Mouse (Mus musculus): Measurements from ENCODE around the gene Trim46.
A peak's percentile ranks its signal among the peaks of the same experiment; 100 is the strongest.

Gene Trim46

DNA sequence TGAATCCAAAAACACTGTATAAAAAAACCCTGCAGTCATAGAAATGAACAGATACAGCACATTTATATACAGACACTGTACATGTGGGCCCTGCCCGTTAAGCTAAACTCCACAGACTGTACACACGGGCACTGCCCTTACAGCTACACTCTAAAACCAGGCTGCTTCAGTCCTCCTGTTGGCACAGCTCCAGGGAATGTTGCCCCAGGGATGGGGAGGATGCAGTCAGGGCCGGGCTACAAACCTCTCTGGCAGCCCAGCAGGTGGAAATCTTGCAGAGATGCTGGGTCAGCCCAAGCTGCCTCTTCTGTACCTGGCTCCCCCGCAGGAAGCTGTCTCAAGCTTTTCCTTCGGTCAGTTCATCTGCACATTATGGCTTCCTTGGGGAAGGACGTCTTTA, 25.7 kb upstream of the Trim46 start:
- no peak for DNase-seq (ENCODE audit: extremely low spot score, low spot score)

DNA sequence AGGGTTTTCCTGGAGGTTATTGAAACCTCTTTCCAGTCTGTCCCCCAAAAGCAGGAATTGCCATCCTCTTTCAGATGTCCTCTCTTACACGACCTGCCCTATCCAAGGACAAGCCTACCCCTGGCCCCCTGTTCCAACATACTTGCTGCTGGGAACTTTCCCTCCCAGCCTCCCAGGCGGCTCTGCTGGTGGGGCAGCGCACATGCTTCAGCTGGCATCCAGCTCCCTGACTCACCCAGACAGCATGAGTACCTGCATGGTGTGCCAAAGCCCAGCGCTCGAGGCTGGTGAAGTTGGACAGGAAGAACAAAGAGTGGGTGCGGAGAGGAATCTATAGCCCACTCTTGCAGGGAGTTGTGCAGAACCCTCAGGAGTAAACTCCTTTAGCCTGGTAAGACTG, 24.8 kb upstream of the Trim46 start:
- no peak for DNase-seq (ENCODE audit: extremely low spot score, low spot score)

DNA sequence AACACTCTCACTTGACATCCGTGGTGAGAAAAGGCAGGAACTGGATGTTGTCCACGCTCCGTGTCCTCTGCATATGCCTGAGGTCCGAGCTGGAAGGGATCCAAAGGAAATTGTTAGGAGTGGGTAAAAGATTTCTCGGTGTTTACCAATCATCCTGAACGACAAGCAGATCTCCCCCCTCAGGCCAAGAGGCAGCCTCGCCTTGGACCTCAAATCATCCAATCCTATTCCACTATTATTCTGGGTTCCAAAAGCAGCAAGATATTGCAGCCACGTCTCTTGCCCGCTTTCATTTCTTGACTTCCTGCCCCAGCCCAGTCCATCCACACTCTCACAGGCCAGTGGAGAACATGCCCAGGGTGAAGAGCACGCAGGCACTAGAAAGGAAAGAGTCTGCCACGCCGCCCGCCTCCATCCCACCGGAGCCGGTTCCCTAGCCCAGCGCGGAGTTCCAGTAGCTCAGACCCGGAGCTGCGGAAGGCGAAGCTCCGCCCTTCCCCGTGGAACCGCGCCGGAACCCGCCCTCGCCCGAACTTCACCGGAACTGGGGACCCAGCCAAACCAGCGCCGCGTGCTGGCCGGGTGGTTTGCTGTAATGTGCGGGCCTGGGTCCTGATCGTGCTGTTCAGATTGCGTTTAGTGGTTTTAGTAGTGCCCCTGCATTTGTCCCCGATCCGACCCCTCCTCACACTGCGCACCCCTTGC, 24.1 kb upstream of the Trim46 start, which contains the start of gene Slc50a1:
Slc50a1 (minus strand) TSS at position 520 of the 705 bp plus-strand sequence.
- peak; percentile 78 for DNase-seq (ENCODE audit: extremely low spot score, low spot score)

DNA sequence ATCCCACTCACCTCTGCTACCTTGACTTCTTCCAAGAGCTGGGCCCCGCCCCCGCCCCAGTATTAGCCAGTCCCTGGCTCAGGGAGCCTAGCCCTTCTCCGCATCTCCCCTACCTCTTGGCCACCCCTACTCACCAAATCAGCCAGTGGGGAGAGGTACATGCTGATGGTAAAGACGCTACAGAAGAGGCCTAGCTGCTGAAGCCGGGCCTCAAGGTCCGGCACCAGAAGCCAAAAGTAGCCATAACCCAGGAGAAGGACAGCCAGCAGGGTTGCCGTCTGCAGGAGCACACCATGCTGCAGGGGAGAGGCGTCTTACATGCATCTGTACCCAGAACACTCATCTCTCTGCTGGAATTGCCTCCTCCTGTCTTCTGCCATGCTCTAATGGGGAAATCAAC, 22.8 kb upstream of the Trim46 start:
- no peak for DNase-seq (ENCODE audit: extremely low spot score, low spot score)

DNA sequence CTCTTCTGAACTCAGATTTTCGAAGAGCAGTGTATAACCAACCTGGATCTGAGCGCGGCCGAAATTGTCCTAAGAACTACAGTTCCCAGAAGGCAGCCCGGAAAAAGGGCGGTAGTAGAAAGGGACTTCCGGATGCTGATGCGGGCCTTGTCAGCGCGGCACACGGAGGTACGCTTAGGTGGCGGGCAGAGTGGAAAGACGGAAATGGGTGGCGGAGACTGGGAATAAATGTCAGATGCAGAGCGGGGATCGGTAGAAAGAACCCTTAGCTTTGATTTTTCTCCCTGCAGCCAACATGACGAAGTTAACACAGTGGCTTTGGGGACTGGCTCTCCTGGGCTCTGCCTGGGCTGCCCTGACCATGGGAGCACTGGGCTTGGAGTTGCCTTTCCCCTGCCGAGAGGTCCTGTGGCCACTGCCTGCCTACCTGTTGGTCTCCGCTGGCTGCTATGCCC, 20.4 kb upstream of the Trim46 start:
- peak; percentile 74 for DNase-seq (ENCODE audit: extremely low spot score, low spot score)

DNA sequence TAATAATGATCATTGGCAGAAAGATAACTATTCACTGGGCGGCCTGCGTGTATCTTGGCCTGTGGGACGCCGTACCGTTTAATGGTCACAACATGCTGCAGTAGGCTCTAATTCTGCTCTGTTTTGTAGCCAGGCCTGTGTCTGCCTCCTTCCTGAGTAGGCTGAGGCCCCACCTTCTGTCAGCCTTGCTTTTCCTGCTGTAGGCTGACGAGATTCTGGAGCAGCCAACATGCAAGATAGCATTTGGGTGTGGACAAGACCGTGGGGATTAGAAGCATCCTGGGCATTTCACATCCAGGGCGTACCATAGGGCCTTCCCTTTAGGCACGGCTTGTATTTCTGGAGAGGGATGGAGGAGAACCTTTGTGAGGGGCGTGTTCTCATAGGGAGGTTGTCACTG, 16.3 kb upstream of the Trim46 start:
- no peak for DNase-seq (ENCODE audit: extremely low spot score, low spot score)

DNA sequence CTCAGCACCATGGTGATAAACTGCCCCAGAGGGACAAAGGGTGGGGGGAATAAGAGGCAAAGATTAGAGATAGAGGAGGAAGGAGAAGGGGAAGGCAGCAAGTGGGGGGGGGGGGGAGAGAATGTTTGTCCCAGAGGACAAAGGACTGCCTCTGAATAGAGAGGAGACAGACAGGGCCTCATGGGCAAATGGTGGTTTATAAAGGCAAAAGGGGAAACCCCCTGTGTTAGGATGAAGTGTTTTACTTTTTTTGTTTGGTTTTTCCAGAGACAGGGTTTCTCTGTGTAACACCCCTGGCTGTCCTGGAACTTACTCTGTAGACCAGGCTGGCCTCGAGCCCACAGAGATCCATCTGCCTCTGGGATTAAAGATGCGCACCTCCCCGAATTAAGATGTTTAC, 14.1 kb upstream of the Trim46 start:
- no peak for DNase-seq (ENCODE audit: extremely low spot score, low spot score)

DNA sequence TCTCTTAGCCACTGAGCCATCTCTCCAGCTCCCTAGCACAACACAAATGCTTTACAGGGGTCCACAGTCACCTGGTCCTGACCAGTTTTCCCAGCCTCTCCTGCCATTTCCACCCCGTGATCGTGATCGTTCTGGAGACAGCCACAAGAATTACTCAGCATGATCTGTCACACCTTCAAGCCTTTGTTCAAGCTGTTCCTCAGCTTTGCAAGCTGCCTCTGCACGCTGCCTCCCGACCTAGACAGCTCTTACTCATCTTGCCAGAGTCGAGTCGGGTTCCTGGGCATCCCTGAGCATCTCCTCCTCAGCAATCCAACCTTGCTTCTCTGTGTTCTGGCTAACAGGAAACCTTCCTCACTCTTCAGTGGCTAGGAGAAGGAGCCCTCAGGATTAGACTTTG, 13.0 kb upstream of the Trim46 start, which contains the start of gene Dpm3:
Dpm3 (plus strand) TSS at position 283 of the 400 bp plus-strand sequence.
- no peak for DNase-seq (ENCODE audit: extremely low spot score, low spot score)

DNA sequence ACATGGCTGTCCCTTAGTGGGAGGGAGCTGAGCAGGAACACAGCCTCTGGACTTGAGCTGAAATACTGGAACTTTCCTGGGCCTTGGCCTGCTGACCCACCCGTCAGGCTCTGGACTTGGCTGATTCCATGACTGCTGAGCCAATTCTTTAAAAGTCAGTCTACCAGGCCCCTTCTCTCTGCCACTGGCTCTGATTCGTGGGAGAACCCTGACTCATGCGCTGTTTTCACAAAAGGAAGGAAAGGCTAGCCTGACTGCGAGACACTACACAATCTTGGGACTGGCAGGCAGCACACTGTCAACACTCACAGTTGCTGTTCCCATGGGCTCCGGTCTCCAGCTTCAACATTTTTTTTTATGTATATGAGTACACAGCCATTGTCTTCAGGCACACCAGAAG, 10.1 kb upstream of the Trim46 start:
- no peak for DNase-seq (ENCODE audit: extremely low spot score, low spot score)

DNA sequence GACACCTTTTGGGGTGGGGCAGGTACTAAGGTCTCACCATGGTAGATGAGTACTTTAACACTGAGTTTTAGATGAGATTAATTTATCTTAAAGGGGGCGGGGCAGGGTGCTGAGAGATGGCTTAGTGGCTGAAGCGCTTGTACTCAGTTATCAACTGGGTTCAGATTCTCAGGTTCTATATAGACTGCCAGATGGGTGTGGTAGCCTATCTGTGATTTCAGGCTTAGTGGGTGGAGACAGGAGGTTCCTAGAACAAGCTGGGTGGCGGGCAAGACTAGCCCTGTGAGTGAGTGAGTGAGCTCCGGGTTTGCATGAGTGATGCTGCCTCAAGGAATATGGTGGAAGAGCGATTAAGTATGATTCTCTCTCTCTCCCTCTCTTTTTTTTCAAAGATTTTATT, 8.9 kb upstream of the Trim46 start:
- DNase-seq (ENCODE audit: extremely low spot score, low spot score), result no peak

DNA sequence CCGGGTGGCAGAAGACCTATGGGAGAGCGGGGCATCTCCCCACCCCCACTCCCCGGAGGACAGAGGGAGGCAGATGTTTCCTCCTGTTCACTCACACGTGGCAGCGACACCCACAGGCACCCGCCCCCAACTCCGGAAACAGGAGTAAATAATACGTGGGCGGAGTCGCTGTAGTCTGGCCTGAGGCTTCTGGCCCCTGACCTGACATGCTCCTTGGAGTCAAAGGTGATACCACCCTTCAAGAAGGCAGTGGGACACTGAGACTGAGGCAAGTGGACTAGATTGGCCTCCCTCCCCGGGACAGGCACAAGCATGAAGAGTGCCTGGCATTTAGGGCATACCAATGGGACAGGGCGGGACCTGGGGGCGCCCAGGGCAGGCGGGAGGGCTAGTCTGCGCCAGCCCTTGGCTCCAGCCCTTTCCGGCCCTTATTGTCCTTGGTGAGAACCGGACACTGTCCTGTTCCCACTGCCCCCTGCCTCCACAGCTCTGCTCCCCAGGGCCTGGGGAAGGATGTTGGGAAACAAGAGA, 5.3 kb upstream of the Trim46 start:
- DNase-seq (ENCODE audit: extremely low spot score, low spot score), result peak; percentile 50

DNA sequence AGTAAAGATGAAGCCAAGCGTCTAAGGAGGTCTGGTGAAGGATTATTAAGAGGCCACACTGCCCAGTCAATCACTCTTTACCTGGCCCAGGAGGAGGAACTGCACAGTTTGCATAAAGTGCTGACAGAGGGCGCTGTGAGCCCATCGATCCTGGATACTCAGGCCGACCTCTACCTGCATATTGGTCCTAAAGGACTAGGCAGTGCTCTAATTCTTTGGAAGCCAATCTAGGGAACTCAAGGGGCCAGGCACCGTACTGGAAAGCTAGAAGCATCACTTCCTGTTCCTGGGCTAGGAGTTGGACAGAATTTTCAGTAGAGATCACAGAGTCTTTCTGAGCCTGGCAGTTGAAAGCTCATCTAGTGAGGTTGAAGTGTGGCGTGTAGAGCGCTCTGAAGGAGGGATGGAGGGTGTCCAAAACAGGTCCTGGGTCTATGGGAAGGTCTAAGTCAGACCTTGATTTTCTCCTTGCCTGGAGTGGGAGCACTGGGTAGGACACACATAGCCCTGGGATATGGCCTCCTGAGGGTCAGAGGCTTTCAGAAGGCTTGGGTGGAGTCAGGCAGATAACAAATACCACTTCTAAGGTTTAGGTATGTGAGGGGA, 4.4 kb upstream of the Trim46 start:
- no peak for DNase-seq (ENCODE audit: extremely low spot score, low spot score)

DNA sequence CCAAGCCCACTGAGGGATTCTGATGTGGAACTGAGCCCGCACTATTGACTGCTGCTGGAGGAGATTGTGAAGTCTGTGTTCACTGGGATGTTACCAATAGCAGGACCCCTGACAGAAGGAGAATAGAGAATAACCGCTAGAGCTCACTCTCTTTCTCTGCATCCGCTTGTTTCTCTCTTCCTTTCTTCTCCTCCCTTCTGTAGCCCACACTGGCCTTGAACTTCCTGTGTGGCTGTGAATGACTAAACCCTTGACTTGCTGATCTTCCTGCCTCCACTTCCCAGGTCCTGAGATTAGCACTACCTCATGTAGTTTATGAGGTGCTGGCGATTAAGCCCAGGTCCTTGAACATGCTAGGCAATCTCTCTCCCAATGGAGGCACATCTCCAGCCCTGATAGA, 1.4 kb upstream of the Trim46 start:
- no peak for DNase-seq (ENCODE audit: extremely low spot score, low spot score)

DNA sequence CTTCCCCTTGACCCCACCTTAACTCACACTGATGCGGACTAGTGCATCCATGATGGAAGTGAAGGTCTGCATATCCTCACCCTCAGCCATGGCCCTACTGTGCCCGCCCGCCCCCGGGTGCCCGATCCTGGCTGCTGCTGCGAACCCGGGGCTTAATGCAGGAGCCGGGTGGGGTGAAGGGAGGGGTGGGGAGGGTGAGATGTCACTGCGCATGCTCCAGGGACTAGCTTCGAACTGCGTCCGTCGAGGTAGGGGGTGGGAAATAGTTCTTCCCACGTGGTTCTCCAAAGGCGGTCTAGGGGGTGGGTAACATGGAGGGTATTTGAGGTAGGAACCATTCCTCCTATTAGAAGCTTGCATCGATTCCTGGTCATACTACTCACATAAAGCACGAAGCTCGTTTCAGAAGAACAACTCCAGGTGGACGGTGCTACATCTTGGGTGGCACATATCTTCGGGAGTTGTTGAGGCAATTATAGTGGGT, 379 bp downstream of the Trim46 start, which contains the start of gene Krtcap2:
Krtcap2 (plus strand) TSS at position 279 of the 484 bp plus-strand sequence.
- DNase-seq (ENCODE audit: extremely low spot score, low spot score), result no peak

DNA sequence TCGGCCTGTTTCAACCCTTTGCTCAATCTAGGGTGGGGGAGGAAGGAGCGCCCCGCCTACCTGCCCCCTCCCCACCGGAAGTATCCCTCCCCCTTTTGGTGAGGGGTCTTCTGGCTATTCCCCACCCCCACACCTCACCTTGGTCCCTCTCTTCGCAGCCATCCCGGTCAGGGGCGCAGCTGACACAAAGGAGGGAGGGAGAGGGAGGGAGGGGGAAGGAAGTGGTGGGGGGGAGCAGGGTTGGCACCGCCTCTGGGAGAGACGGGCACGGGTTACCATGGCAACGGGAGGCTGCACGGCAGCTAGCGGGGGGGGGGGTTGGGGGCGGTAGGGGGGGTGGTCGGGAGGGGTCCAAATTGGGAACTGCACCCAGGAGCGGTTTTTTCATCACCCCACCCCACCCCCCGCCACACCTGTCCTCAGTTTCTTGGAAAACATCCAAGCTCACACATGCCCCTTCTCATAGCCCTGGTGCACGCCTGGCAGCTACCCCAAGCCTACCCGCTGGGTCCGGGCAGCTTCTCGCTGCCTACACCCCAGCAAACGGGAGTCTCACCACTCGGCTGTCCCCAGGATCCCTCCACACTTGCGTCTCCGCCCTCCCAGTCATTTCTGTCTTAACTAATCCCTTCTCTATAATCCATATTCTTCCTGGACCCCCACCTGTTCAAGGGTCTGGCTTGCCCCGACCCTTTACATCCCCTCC, 974 bp downstream of the Trim46 start:
- DNase-seq (ENCODE audit: extremely low spot score, low spot score), result peak; percentile 58

DNA sequence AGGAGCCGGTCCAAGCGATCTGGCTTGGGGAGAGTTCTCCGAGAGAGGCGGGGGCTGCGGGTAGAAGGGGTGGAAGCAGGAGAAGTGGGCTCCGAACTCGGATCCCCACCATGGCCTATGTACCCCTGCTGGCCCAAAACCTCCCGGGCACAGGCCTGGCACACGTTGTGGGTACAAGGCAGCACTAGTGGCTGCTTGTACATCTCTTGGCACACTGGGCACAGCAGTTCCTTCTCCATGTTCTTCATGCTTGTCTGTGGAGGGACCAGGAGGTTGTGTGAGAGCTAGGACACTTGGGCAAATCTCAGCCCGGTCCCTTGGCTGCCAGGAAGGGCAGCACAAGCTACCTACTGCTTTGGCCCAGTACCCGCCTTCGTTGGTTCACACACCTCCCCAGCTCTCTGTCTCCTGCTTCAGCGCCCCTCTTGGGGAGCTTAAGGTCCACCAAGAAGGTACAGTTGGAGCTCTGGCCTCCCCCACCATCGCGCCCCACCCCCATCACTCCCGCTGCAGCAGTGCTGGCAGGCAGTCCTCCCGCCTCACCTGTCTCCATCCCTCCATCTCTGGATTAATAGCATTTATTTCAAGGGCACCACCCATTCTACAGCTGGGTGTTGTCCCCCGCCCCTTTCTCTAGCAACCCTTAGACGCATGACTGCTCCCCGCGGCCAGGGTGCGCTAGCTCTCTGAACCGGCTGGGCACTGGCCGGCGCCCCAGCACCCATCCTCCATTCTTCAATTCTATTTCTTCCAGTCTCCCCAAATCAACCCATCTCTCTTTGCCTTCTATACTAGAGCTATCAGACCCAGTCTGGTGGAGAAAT, 1.7 kb downstream of the Trim46 start:
- DNase-seq (ENCODE audit: extremely low spot score, low spot score), result no peak

DNA sequence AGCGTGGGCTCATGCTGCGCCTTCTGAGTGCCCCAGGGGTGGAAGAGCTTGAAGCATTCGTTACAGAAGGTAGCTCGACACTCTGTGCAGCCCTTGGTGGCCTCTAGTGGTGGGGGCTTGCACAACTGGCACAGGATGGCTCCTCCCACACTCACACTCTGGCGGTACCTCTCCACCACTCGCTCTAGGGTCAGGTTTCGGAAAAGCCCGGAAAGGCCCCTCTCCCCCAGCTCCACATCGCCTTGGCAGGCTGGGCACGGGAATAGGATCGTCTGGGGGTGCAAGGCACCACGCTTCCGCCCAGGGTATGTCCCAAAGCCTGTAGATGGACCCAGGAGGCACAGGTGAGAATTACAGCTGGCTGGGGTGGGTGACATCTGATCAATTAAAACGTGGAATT, 2.5 kb downstream of the Trim46 start:
- peak; percentile 46 for DNase-seq (ENCODE audit: extremely low spot score, low spot score)

DNA sequence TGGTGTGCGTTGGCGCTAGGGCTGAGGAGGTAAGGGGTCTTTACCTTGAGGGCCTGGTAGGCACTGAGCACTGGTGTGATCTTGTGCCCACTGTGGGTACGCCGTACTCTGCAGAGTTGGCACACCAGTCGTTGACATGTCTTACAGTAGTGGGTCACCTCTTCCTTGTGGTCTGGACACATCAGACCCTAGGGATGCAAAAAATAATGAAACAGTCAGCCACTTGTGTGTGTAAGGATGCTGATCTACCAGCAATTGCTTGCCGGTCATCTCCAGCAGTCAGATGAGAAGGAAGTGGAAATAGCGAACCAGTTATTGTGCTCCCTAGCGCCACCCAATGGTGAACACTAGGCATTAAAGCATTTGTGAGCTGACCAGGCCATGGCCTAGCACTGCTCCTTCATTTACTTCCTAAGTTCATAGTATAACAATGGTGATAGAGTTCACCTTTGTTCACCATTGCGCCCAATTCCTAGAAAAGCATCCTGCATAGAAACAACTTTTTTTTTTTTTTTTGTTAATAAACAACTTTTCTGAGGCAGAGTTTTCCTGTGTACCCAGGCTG, 3.7 kb downstream of the Trim46 start:
- no peak for DNase-seq (ENCODE audit: extremely low spot score, low spot score)

DNA sequence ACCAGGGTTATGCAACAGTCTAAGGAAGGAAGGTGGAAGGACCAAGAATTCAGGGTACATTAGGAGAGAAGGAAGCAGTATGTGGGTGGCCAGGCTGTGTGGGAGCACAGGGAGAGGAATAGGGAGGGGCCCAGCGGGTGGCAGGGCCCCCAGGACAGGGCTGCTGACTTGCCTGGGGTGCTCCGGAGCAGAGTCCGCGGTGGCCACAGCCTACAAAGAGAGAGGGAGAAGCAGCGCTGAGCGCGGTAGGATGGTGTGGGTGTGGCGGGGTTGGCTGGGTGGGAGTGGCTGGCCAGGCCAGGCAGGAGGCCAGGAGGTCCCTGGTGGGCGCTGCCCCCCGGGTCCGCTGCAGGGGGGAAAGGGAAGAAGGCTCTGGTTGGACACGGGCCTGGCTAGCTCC, 7.6 kb downstream of the Trim46 start:
- no peak for DNase-seq (ENCODE audit: extremely low spot score, low spot score)

DNA sequence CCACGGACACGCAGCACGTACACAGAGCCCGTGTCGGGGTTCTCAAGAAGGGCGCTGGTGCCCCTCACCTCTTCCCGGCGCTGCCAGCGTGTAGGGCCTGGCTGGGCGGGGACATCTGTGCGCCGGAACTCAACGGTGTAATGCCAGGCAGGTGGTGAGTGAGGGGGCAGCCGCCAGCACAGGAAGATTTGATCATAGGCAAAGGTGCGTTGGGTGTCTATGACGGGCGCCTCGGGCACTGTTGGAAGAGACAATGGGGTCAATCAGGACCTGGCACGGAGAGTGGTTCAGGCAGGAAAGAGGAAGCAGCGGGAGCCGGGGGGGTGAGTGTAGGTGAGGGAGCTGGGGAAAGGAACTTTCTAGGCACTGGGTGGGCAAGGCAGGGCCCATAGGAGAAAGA, 8.4 kb downstream of the Trim46 start:
- DNase-seq (ENCODE audit: extremely low spot score, low spot score), result no peak

DNA sequence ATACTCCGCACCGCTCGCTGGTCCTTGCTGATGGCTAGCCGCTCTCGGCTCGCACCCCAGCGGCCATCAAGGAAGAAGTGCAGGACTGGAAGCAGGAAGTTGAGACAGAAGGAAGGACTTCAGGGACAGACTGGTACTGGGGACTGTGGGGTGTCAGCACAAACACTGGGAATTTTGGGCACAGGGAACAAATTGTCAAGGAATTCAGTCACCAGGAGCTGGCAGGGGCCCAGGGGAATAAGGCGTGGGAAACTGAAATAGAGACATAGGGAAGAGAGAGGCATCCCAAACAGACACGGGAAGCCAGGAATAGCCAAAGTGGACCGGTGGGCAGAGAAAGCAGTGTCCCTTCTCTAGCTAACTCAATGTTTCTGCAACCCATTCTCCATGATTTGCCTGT, 9.6 kb downstream of the Trim46 start:
- DNase-seq (ENCODE audit: extremely low spot score, low spot score), result no peak

Data from neural tube, embryonic 10.5 days (tissue).